7 mouse cellular contexts compared by ENCODE assay signal in genomic region chr2:131491196-131491595, GRCm38 (mm10). TPM values are rescaled to one million over a fixed set of nuclear protein-coding genes. Genes with fewer than 3 reads are reported as not detected.
DNase-seq lines count a peak whose midpoint lies in the region; ATAC-seq and TF ChIP-seq lines count a peak whose summit lies in the region.

Gene Smox (plus strand): TSS chr2:131491496.

- no peaks in the 10 kb centered on the region for H3K9me3 ChIP-seq in CH12.LX (replicated peaks; ENCODE audit: low read length)
- no peaks in the 10 kb centered on the region for H3K9me3 ChIP-seq in MEL (replicated peaks; ENCODE audit: insufficient read depth, low read length)
- no peaks in the 10 kb centered on the region for H3K9me3 ChIP-seq in forebrain, embryonic 16.5 days (ENCODE audit: control insufficient read depth, low read length)
- no peaks in the 10 kb centered on the region for H3K9me3 ChIP-seq in hindbrain, embryonic 15.5 days
- no peaks in the 10 kb centered on the region for H3K9me3 ChIP-seq in liver, postnatal 0 days (ENCODE audit: low read length)

- WGBS in forebrain, embryonic 16.5 days: 21% methylated on average over 7 of the region's 7 CpGs
- WGBS in hindbrain, embryonic 15.5 days: 20% methylated on average over 7 of the region's 7 CpGs
- 18% methylated on average over 7 of the region's 7 CpGs for WGBS in liver, postnatal 0 days (ENCODE audit: insufficient replicate concordance)

- TF ChIP-seq EP300 in CH12.LX (IDR thresholded peaks at IDR 0.05; ENCODE audit: low read length) (no peak), MEL (IDR thresholded peaks at IDR 0.05; ENCODE audit: low read depth in 1 of 2, low read length in 2 of 2) (no peak)
- no peak for TF ChIP-seq EP300 in liver, postnatal 0 days (IDR thresholded peaks at IDR 0.05; ENCODE audit: low read depth)

- TF ChIP-seq RAD21 in CH12.LX (IDR thresholded peaks at IDR 0.05; ENCODE audit: low read depth, low read length) (no peak), MEL (IDR thresholded peaks at IDR 0.05; ENCODE audit: low read depth, low read length) (no peak)

- H3K27me3 ChIP-seq in CH12.LX (replicated peaks) (peaks cover 28% of the 10 kb centered on the region), MEL (ENCODE audit: control insufficient read depth in 1 of 2, insufficient read depth in 2 of 2, low read length in 2 of 2) (peaks cover 9% of the 10 kb centered on the region in 2 experiments)
- H3K27me3 ChIP-seq in forebrain, embryonic 16.5 days (replicated peaks; ENCODE audit: control insufficient read depth, insufficient read depth, low read length): no peaks in the 10 kb centered on the region
- H3K27me3 ChIP-seq in hindbrain, embryonic 15.5 days: no peaks in the 10 kb centered on the region
- H3K27me3 ChIP-seq in liver, postnatal 0 days (ENCODE audit: insufficient read depth, low read length): no peaks in the 10 kb centered on the region; the same call in 1 of the 2 replicates

- in situ Hi-C loops in CH12.LX (cut with MboI; ENCODE audit: low pct_ligation_motif_present, low pct_unique_long_range_greater_than_20kb, low sequenced_read_pairs): no loop called here

- no peak for ATAC-seq in forebrain, embryonic 16.5 days
- no peak for ATAC-seq in hindbrain, embryonic 15.5 days (ENCODE audit: low FRiP score, low read depth)
- no peak for ATAC-seq in liver, postnatal 0 days

- no peak for TF ChIP-seq POLR2A in CH12.LX (IDR thresholded peaks at IDR 0.05; ENCODE audit: low read depth, low read length)
- TF ChIP-seq POLR2A in MEL (IDR thresholded peaks at IDR 0.05; ENCODE audit: control insufficient read depth in 1 of 2, insufficient read depth in 1 of 2, low read depth in 1 of 2, low read length in 2 of 2, poor library complexity in 1 of 2): no peak

- H3K36me3 ChIP-seq in CH12.LX (replicated peaks in 1 of 2; ENCODE audit: control insufficient read depth in 1 of 2, insufficient read depth in 1 of 2, low read length in 1 of 2) (no peaks in the 10 kb centered on the region), MEL (ENCODE audit: control insufficient read depth in 1 of 2, insufficient read depth in 2 of 2, low read length in 2 of 2) (0 out of 4 replicates have a peak, but pooled peaks cover 0 to under 1% of the 10 kb centered on the region in 2 experiments)
- no peaks in the 10 kb centered on the region for H3K36me3 ChIP-seq in forebrain, embryonic 16.5 days (ENCODE audit: control insufficient read depth, insufficient read depth)
- H3K36me3 ChIP-seq in hindbrain, embryonic 15.5 days: no peaks in the 10 kb centered on the region
- H3K36me3 ChIP-seq in liver, postnatal 0 days (replicated peaks; ENCODE audit: insufficient read depth, low read length): no peaks in the 10 kb centered on the region

- H3K9ac ChIP-seq in CH12.LX (ENCODE audit: insufficient read depth, low read depth) (peak within 1 kb of the TSS; percentile 71), MEL (ENCODE audit: control insufficient read depth, low read depth, low read length, poor library complexity, severe bottlenecking) (peak within 1 kb of the TSS; percentile 69)
- H3K9ac ChIP-seq in forebrain, embryonic 16.5 days (replicated peaks; ENCODE audit: low read depth, low read length): peak within 1 kb of the TSS; percentile 92
- H3K9ac ChIP-seq in hindbrain, embryonic 15.5 days: peak within 1 kb of the TSS; percentile 85
- peak within 1 kb of the TSS; percentile 95 for H3K9ac ChIP-seq in liver, postnatal 0 days (replicated peaks)

- H3K27ac ChIP-seq in CH12.LX (ENCODE audit: insufficient read depth, low read depth) (no peak within 1 kb of the TSS), MEL (ENCODE audit: control insufficient read depth, low read depth, low read length) (no peak within 1 kb of the TSS)
- H3K27ac ChIP-seq in forebrain, embryonic 16.5 days (ENCODE audit: low read length): peak within 1 kb of the TSS; percentile 70
- H3K27ac ChIP-seq in hindbrain, embryonic 15.5 days (replicated peaks): peak within 1 kb of the TSS; percentile 72
- peak within 1 kb of the TSS; percentile 89 for H3K27ac ChIP-seq in liver, postnatal 0 days (ENCODE audit: low read depth)

- no peak for TF ChIP-seq CTCF in CH12.LX (conservative IDR thresholded peaks at IDR 0.05 in 1 of 2, IDR thresholded peaks at IDR 0.05 in 1 of 2; ENCODE audit: low read depth in 2 of 2, low read length in 2 of 2)
- TF ChIP-seq CTCF in MEL (IDR thresholded peaks at IDR 0.05 in 2 of 3, conservative IDR thresholded peaks at IDR 0.05 in 1 of 3; ENCODE audit: control insufficient read depth in 1 of 3, insufficient read depth in 1 of 3, low read depth in 2 of 3, low read length in 3 of 3, poor library complexity in 1 of 3, severe bottlenecking in 1 of 3): no peak
- no peak for TF ChIP-seq CTCF in liver, postnatal 0 days (IDR thresholded peaks at IDR 0.05; ENCODE audit: low read depth)

- peak within 1 kb of the TSS; percentile 92 for H3K4me2 ChIP-seq in CH12.LX (ENCODE audit: insufficient read depth, low read depth, poor library complexity, severe bottlenecking)
- peak within 1 kb of the TSS; percentile 75 for H3K4me2 ChIP-seq in forebrain, embryonic 16.5 days (ENCODE audit: low read length)
- H3K4me2 ChIP-seq in hindbrain, embryonic 15.5 days: peak within 1 kb of the TSS; percentile 77
- peak within 1 kb of the TSS; percentile 87 for H3K4me2 ChIP-seq in liver, postnatal 0 days (ENCODE audit: low read depth, low read length)

- DNase-seq in CH12.LX (ENCODE audit: extremely low read depth) (no peak), MEL (ENCODE audit: low read depth, low spot score) (no peak)
- no peak for DNase-seq in liver, postnatal 0 days
- no peak for DNase-seq in spleen, adult 12 weeks (ENCODE audit: low spot score)
- DNase-seq in frontal cortex, postnatal 10 days (ENCODE audit: low spot score in 2 of 2): no peak

- no peaks in the 10 kb centered on the region for H3K79me2 ChIP-seq in CH12.LX (replicated peaks; ENCODE audit: control insufficient read depth, extremely low read depth, insufficient read depth, poor library complexity, severe bottlenecking)
- no peaks in the 10 kb centered on the region; the same call in 1 of the 2 replicates for H3K79me2 ChIP-seq in MEL (ENCODE audit: control insufficient read depth, insufficient read depth, low read length, poor library complexity)

- H3K4me1 ChIP-seq in CH12.LX (ENCODE audit: control insufficient read depth in 1 of 2, insufficient read depth in 2 of 2) (peaks cover 3 to 16% of the 10 kb centered on the region in 2 experiments; a peak in 3 of 4 replicates), MEL (ENCODE audit: control insufficient read depth in 1 of 2, insufficient read depth in 2 of 2, low read length in 2 of 2) (peaks cover 0 to 2% of the 10 kb centered on the region in 2 experiments; a peak in 3 of 4 replicates)
- peaks cover 26% of the 10 kb centered on the region for H3K4me1 ChIP-seq in forebrain, embryonic 16.5 days (replicated peaks; ENCODE audit: control insufficient read depth, insufficient read depth, low read length)
- peaks cover 35% of the 10 kb centered on the region for H3K4me1 ChIP-seq in hindbrain, embryonic 15.5 days (replicated peaks)
- H3K4me1 ChIP-seq in liver, postnatal 0 days (ENCODE audit: insufficient read depth): peaks cover 33% of the 10 kb centered on the region

- dilution Hi-C loops in CH12.LX (cut with MboI; ENCODE audit: extremely low pct_ligation_motif_present, extremely low pct_unique_long_range_greater_than_20kb, low sequenced_read_pairs): no loop called here

- H3K4me3 ChIP-seq in CH12.LX (replicated peaks in 1 of 3; ENCODE audit: low read depth in 2 of 3, low read length in 2 of 3, poor library complexity in 1 of 3) (peak within 1 kb of the TSS; percentile 32 to 81 (median 65)), MEL (ENCODE audit: control insufficient read depth in 1 of 2, insufficient read depth in 1 of 2, low read depth in 2 of 2, low read length in 2 of 2) (peak within 1 kb of the TSS; percentile 58 to 90)
- peak within 1 kb of the TSS; percentile 74 for H3K4me3 ChIP-seq in forebrain, embryonic 16.5 days (replicated peaks; ENCODE audit: low read length)
- H3K4me3 ChIP-seq in hindbrain, embryonic 15.5 days: peak within 1 kb of the TSS; percentile 73
- H3K4me3 ChIP-seq in liver, postnatal 0 days (ENCODE audit: low read depth, low read length): peak within 1 kb of the TSS; percentile 83

TF ChIP-seq in CH12.LX, 34 proteins besides CTCF, POLR2A, EP300 and RAD21 (continues in another document):
- TF ChIP-seq PAX5 (IDR thresholded peaks at IDR 0.05; ENCODE audit: low read length): no peak
- TF ChIP-seq BHLHE40 (IDR thresholded peaks at IDR 0.05; ENCODE audit: low read depth, low read length): no peak
- TF ChIP-seq MEF2A (IDR thresholded peaks at IDR 0.05; ENCODE audit: borderline replicate concordance, low read depth, low read length): no peak
- no peak for TF ChIP-seq ETS1 (conservative IDR thresholded peaks at IDR 0.05; ENCODE audit: low read depth, low read length)
- no peak for TF ChIP-seq ZNF384 (IDR thresholded peaks at IDR 0.05; ENCODE audit: low read depth, low read length)
- TF ChIP-seq TBP (conservative IDR thresholded peaks at IDR 0.05; ENCODE audit: low read depth, low read length): no peak
- no peak for TF ChIP-seq NRF1 (IDR thresholded peaks at IDR 0.05; ENCODE audit: low read depth, low read length)
- no peak for TF ChIP-seq MYC (IDR thresholded peaks at IDR 0.05; ENCODE audit: low read depth, low read length)

TF ChIP-seq in MEL, 35 proteins besides CTCF, POLR2A, EP300 and RAD21 (continues in another document):
- no peak for TF ChIP-seq ZKSCAN1 (IDR thresholded peaks at IDR 0.05; ENCODE audit: low read depth, low read length)
- no peak for TF ChIP-seq MAX (IDR thresholded peaks at IDR 0.05; ENCODE audit: low read length)
- TF ChIP-seq POLR2AphosphoS5 (IDR thresholded peaks at IDR 0.05; ENCODE audit: borderline replicate concordance, low read depth, low read length): no peak
- no peak for TF ChIP-seq ZNF384 (IDR thresholded peaks at IDR 0.05; ENCODE audit: low read depth, low read length)
- TF ChIP-seq KAT2A (conservative IDR thresholded peaks at IDR 0.05; ENCODE audit: low read depth, low read length): no peak
- TF ChIP-seq SIN3A (IDR thresholded peaks at IDR 0.05; ENCODE audit: low read length): no peak
- no peak for TF ChIP-seq HCFC1 (IDR thresholded peaks at IDR 0.05; ENCODE audit: low read depth, low read length)
- TF ChIP-seq TBP (IDR thresholded peaks at IDR 0.05; ENCODE audit: low read depth, low read length): no peak
- TF ChIP-seq JUND (IDR thresholded peaks at IDR 0.05; ENCODE audit: low read depth, low read length): no peak
- TF ChIP-seq CHD2 (IDR thresholded peaks at IDR 0.05; ENCODE audit: low read length): no peak

RNA-seq across cellular contexts. Expression of gene Smox, which starts in this region (rescaled TPM):
- total RNA-seq in CH12.LX (2012; rRNA removed): 4.2 and 7.6 TPM in 2 replicates
- 4.1 and 4.4 TPM in 2 replicates for total RNA-seq in CH12.LX (2014; rRNA removed)
- 3.3 and 4.0 TPM in 2 replicates for polyA plus RNA-seq in CH12.LX (2012; ENCODE audit: insufficient read length, low read depth)
- total RNA-seq in MEL (2012; rRNA removed): 1.9 and 2.2 TPM in 2 replicates
- polyA plus RNA-seq in MEL (2012; ENCODE audit: insufficient read depth in 1 of 2, insufficient read length in 2 of 2, low read depth in 1 of 2, low replicate concordance in 2 of 2, missing spikeins in 1 of 2): 1 to 10 TPM in 1 of 2 experiments, not detected in 1; 5.5 TPM
- 56.2 and 57.2 TPM in 2 replicates for polyA plus RNA-seq in forebrain, embryonic 16.5 days (2015; fragmentation: Nextera tagmentation; extraction: Ambion mirVana)
- 52.3 and 53.4 TPM in 2 replicates for polyA plus RNA-seq in hindbrain, embryonic 15.5 days (2015; fragmentation: Nextera tagmentation; extraction: Ambion mirVana)
- 56.7 and 60.8 TPM in 2 replicates for polyA plus RNA-seq in liver, postnatal 0 days (2015; fragmentation: Nextera tagmentation; extraction: Ambion mirVana)

Comparison
In these comparisons a context has a peak if more than half of its experiments do, and no peak if none do; other contexts are left out.
1. H3K27ac ChIP-seq: peak in forebrain, embryonic 16.5 days (single experiment), hindbrain, embryonic 15.5 days (single experiment) and liver, postnatal 0 days (single experiment); none in CH12.LX (single experiment) and MEL (single experiment).
2. Peak in every context shown above with its lines, with median percentiles within 50 percentile points of each other: H3K4me2 ChIP-seq, H3K4me3 ChIP-seq and H3K9ac ChIP-seq.